Mouse (Mus musculus): ENCODE measurements around the gene Taf5. TPM values are rescaled to one million over a fixed set of nuclear protein-coding genes. Genes with fewer than 3 reads are reported as not detected.
A peak's percentile ranks its signal among the peaks of the same experiment; 100 is the strongest.

Taf5 gene
- total and polyA plus RNA-seq, 2 experiments from 2014 or later = 3.0 to 8.6 TPM

DNA sequence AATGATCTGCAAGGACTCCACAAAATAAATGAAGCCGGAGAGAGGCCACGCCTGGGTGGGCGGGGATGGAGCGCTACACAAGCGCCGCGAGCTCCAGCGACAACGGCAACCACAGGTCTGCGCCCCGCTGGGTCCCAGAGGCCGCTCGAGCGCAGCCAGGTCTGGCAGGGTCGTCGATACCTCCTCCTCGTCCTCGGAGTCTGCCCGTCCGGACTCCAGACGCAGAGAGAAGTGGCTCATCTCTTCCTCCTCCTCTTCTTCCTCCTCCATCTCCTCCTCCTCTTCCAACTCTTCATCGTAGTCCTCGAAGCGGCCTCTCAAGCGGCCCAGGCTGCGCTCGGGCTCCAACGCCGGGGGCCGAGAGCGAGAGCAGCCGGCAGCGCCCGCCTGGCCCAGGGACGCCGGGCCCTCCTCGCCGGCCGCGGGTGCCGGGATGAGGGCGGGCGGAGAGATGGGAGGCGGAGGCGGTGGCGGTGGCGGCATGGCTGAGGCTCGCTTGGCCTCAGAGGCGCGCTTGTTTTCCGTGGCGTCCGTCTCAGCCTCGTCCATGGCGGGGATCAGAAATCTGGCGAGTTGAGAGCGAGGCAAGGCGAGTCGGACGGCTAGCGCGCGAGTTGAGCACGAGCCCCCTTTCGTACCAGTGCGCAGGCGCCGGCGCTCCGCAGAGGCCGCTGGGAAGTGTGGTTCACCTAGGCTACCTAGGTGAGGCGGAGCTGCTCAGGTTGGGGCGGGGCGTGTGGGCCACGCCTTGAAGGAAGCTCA lies 17.1 kb upstream of the Taf5 start, which contains the start of gene Pcgf6:
Gene Pcgf6 (minus strand): TSS at position 636 of the 762 bp plus-strand sequence.
- peaks cover 4% of the 10 kb centered on the region; the same call in 1 of the 2 replicates for H3K4me1 ChIP-seq (ENCODE audit: insufficient read depth, low read length)
- under 1% methylated on average over 75 of the region's 75 CpGs for WGBS
- TF ChIP-seq CTCF (IDR thresholded peaks at IDR 0.05) = no peak; the same call in 1 of the 2 replicates

GRCm38 (mm10) chr19:47052927-47053326 lies 14.6 kb upstream of the Taf5 start:
- no peak for TF ChIP-seq CTCF (IDR thresholded peaks at IDR 0.05)
- 74% methylated on average over 4 of the region's 4 CpGs for WGBS

More for the DNA sequence above, 17.1 kb upstream of the Taf5 start, which contains the start of gene Pcgf6:
- Histone ChIP-seq H3K4me2 (ENCODE audit: low read depth, low read length, poor library complexity, severe bottlenecking) (peak within 1 kb of the TSS; percentile 77), H3K27me3 (ENCODE audit: insufficient read depth, low read length) (no peaks in the 10 kb centered on the region; the same call in 1 of the 2 replicates), H3K27ac (ENCODE audit: low read depth, low read length) (peak within 1 kb of the TSS; percentile 92), H3K4me3 (ENCODE audit: low read depth, low read length) (peak within 1 kb of the TSS; percentile 97), H3K9ac (replicated peaks; ENCODE audit: low read length, poor library complexity, severe bottlenecking) (peak within 1 kb of the TSS; percentile 90), H3K36me3 (ENCODE audit: insufficient read depth, low read length) (peaks cover 14% of the 10 kb centered on the region), H3K9me3 (ENCODE audit: low read length) (no peaks in the 10 kb centered on the region)
- ATAC-seq (ENCODE audit: low FRiP score) = peak; percentile 91
- peak; percentile 89 for DNase-seq (ENCODE audit: low spot score)

GRCm38 (mm10) chr19:47053471-47053870 lies 14.1 kb upstream of the Taf5 start:
- WGBS = 92% methylated on average over 4 of the region's 4 CpGs
- H3K9me3 ChIP-seq (ENCODE audit: low read length) = no peaks in the 10 kb centered on the region
- DNase-seq (ENCODE audit: low spot score) = no peak

More at GRCm38 (mm10) chr19:47052927-47053326, 14.6 kb upstream of the Taf5 start:
- H3K4me1 ChIP-seq (ENCODE audit: insufficient read depth, low read length) = peaks cover 4% of the 10 kb centered on the region; the same call in 1 of the 2 replicates
- H3K27me3 ChIP-seq (ENCODE audit: insufficient read depth, low read length) = no peaks in the 10 kb centered on the region; the same call in 1 of the 2 replicates
- no peaks in the 10 kb centered on the region for H3K9me3 ChIP-seq (ENCODE audit: low read length)
- no peak overlapping the region for H3K9ac ChIP-seq (replicated peaks; ENCODE audit: low read length, poor library complexity, severe bottlenecking)
- no peaks in the 10 kb centered on the region for H3K36me3 ChIP-seq (ENCODE audit: insufficient read depth, low read length)
- H3K4me2 ChIP-seq (ENCODE audit: low read depth, low read length, poor library complexity, severe bottlenecking) = no peak overlapping the region
- H3K27ac ChIP-seq (ENCODE audit: low read depth, low read length) = no peak overlapping the region
- ATAC-seq (ENCODE audit: low FRiP score) (no peak), DNase-seq (ENCODE audit: low spot score) (no peak)
- H3K4me3 ChIP-seq (ENCODE audit: low read depth, low read length) = no peak overlapping the region

DNA sequence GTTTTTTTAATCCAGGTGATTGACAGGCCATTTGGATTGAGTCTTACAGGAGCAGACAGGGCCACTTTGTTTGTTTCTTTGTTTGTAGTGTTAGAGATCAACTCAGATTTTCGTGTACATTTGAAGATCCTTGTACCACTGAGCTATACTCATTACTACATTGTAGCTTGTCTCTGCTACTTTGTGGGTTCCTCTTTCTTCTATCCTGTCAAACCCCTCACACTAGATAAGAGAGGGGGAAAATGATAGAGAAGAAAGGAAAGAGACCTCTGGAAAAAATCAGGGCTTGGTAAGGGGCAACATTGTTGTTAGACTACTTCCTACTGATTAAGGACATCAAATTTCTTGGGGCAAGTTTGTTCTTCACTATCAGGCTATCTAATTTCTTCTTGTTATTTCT lies 9.9 kb upstream of the Taf5 start:
- Histone ChIP-seq H3K9me3 (ENCODE audit: low read length) (no peaks in the 10 kb centered on the region), H3K27me3 (ENCODE audit: insufficient read depth, low read length) (no peaks in the 10 kb centered on the region; the same call in 1 of the 2 replicates), H3K27ac (ENCODE audit: low read depth, low read length) (no peak overlapping the region), H3K4me1 (ENCODE audit: insufficient read depth, low read length) (no peaks in the 10 kb centered on the region), H3K4me3 (ENCODE audit: low read depth, low read length) (no peak overlapping the region), H3K4me2 (ENCODE audit: low read depth, low read length, poor library complexity, severe bottlenecking) (no peak overlapping the region), H3K36me3 (ENCODE audit: insufficient read depth, low read length) (no peaks in the 10 kb centered on the region), H3K9ac (replicated peaks; ENCODE audit: low read length, poor library complexity, severe bottlenecking) (no peak overlapping the region)
- ATAC-seq (ENCODE audit: low FRiP score) = no peak
- DNase-seq (ENCODE audit: low spot score) = no peak
- no peak for TF ChIP-seq CTCF (IDR thresholded peaks at IDR 0.05)
- WGBS = 78% methylated on average over 1 of the region's 1 CpGs

More at GRCm38 (mm10) chr19:47053471-47053870, 14.1 kb upstream of the Taf5 start:
- no peak overlapping the region for H3K4me3 ChIP-seq (ENCODE audit: low read depth, low read length)
- no peak overlapping the region for H3K27ac ChIP-seq (ENCODE audit: low read depth, low read length)
- H3K4me1 ChIP-seq (ENCODE audit: insufficient read depth, low read length) = peaks cover 4% of the 10 kb centered on the region; the same call in 1 of the 2 replicates
- no peak for ATAC-seq (ENCODE audit: low FRiP score)
- H3K36me3 ChIP-seq (ENCODE audit: insufficient read depth, low read length) = no peaks in the 10 kb centered on the region
- H3K4me2 ChIP-seq (ENCODE audit: low read depth, low read length, poor library complexity, severe bottlenecking) = no peak overlapping the region
- no peaks in the 10 kb centered on the region; the same call in 1 of the 2 replicates for H3K27me3 ChIP-seq (ENCODE audit: insufficient read depth, low read length)
- no peak for TF ChIP-seq CTCF (IDR thresholded peaks at IDR 0.05)
- no peak overlapping the region for H3K9ac ChIP-seq (replicated peaks; ENCODE audit: low read length, poor library complexity, severe bottlenecking)

DNA sequence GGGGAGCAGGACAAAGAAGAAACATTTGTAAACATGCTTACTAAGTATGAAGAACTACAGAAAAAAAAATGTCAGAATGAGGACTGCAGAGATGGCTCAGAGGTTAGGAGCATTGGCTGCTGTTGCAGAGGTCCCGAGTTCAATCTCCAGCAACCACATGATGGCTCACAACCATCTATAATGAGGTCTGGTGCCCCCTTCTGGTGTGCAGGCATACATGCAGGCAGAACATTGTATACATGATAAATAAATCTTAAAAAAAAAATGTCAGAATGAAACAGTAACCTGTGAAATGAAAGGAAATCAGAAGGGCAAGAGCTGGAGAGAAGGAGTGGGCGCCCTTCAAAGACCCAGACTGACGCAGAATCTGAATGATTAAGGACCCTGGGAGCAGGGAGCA lies 1.7 kb upstream of the Taf5 start:
- peak; percentile 46 for TF ChIP-seq CTCF (IDR thresholded peaks at IDR 0.05)
- DNase-seq (ENCODE audit: low spot score) = no peak
- Histone ChIP-seq H3K4me1 (ENCODE audit: insufficient read depth, low read length) (no peaks in the 10 kb centered on the region), H3K4me3 (ENCODE audit: low read depth, low read length) (no peak overlapping the region), H3K36me3 (ENCODE audit: insufficient read depth, low read length) (no peaks in the 10 kb centered on the region), H3K27ac (ENCODE audit: low read depth, low read length) (no peak overlapping the region), H3K4me2 (ENCODE audit: low read depth, low read length, poor library complexity, severe bottlenecking) (no peak overlapping the region), H3K27me3 (ENCODE audit: insufficient read depth, low read length) (no peaks in the 10 kb centered on the region), H3K9ac (replicated peaks; ENCODE audit: low read length, poor library complexity, severe bottlenecking) (no peak overlapping the region), H3K9me3 (ENCODE audit: low read length) (no peaks in the 10 kb centered on the region)
- WGBS = 88% methylated on average over 3 of the region's 3 CpGs
- no peak for ATAC-seq (ENCODE audit: low FRiP score)
